Mouse (Mus musculus): ENCODE results near the gene Armc6. TPM values are rescaled to one million over a fixed set of nuclear protein-coding genes. Genes with fewer than 3 reads are reported as not detected.

Gene Armc6
- polyA plus RNA-seq, 1 experiment: 11.0 TPM

- Histone ChIP-seq H3K4me1 (ENCODE audit: control insufficient read depth, insufficient read depth, low read length) (no peaks in the 10 kb centered on the region), H3K4me3 (ENCODE audit: insufficient read depth, low read length) (no peak overlapping the region), H3K27ac (ENCODE audit: insufficient read depth, low read length) (no peak overlapping the region)
- no peak for TF ChIP-seq CTCF (IDR thresholded peaks at IDR 0.05; ENCODE audit: borderline replicate concordance, insufficient read depth, low read length)
- TF ChIP-seq POLR2A (IDR thresholded peaks at IDR 0.05; ENCODE audit: low read depth, low read length): no peak
Measured at GRCm38 (mm10) chr8:70204757-70205156, 29.5 kb downstream of the Armc6 start.

GRCm38 (mm10) chr8:70203072-70203471 lies 31.2 kb downstream of the Armc6 start:
- Histone ChIP-seq H3K4me1 (ENCODE audit: control insufficient read depth, insufficient read depth, low read length) (no peaks in the 10 kb centered on the region), H3K27ac (ENCODE audit: insufficient read depth, low read length) (no peak overlapping the region), H3K4me3 (ENCODE audit: insufficient read depth, low read length) (no peak overlapping the region)
- TF ChIP-seq POLR2A (IDR thresholded peaks at IDR 0.05; ENCODE audit: low read depth, low read length) (no peak), CTCF (IDR thresholded peaks at IDR 0.05; ENCODE audit: borderline replicate concordance, insufficient read depth, low read length) (no peak)

- no peak for TF ChIP-seq CTCF (IDR thresholded peaks at IDR 0.05; ENCODE audit: borderline replicate concordance, insufficient read depth, low read length)
- Histone ChIP-seq H3K4me1 (ENCODE audit: control insufficient read depth, insufficient read depth, low read length) (no peaks in the 10 kb centered on the region), H3K4me3 (ENCODE audit: insufficient read depth, low read length) (no peak overlapping the region), H3K27ac (ENCODE audit: insufficient read depth, low read length) (no peak overlapping the region)
Measured at GRCm38 (mm10) chr8:70201417-70201816, 32.8 kb downstream of the Armc6 start.

GRCm38 (mm10) chr8:70200098-70200681 lies 34.1 kb downstream of the Armc6 start:
- no peak for TF ChIP-seq CTCF (IDR thresholded peaks at IDR 0.05; ENCODE audit: borderline replicate concordance, insufficient read depth, low read length)
- no peak for TF ChIP-seq POLR2A (IDR thresholded peaks at IDR 0.05; ENCODE audit: low read depth, low read length)
- Histone ChIP-seq H3K4me1 (ENCODE audit: control insufficient read depth, insufficient read depth, low read length) (no peaks in the 10 kb centered on the region), H3K27ac (ENCODE audit: insufficient read depth, low read length) (no peak overlapping the region), H3K4me3 (ENCODE audit: insufficient read depth, low read length) (no peak overlapping the region)

- Histone ChIP-seq H3K27ac (ENCODE audit: insufficient read depth, low read length) (no peak overlapping the region), H3K4me3 (ENCODE audit: insufficient read depth, low read length) (no peak overlapping the region), H3K4me1 (ENCODE audit: control insufficient read depth, insufficient read depth, low read length) (no peaks in the 10 kb centered on the region)
- no peak for TF ChIP-seq CTCF (IDR thresholded peaks at IDR 0.05; ENCODE audit: borderline replicate concordance, insufficient read depth, low read length)
Measured at GRCm38 (mm10) chr8:70197603-70198002, 36.7 kb downstream of the Armc6 start.

GRCm38 (mm10) chr8:70195762-70196161 lies 38.5 kb downstream of the Armc6 start:
- no peak for TF ChIP-seq POLR2A (IDR thresholded peaks at IDR 0.05; ENCODE audit: low read depth, low read length)
- no peak for TF ChIP-seq CTCF (IDR thresholded peaks at IDR 0.05; ENCODE audit: borderline replicate concordance, insufficient read depth, low read length)
- Histone ChIP-seq H3K27ac (ENCODE audit: insufficient read depth, low read length) (no peak overlapping the region), H3K4me1 (ENCODE audit: control insufficient read depth, insufficient read depth, low read length) (no peaks in the 10 kb centered on the region), H3K4me3 (ENCODE audit: insufficient read depth, low read length) (no peak overlapping the region)

- H3K4me1 ChIP-seq (ENCODE audit: control insufficient read depth, insufficient read depth, low read length): no peaks in the 10 kb centered on the region
- no peak overlapping the region for H3K4me3 ChIP-seq (ENCODE audit: insufficient read depth, low read length)
- TF ChIP-seq CTCF (IDR thresholded peaks at IDR 0.05; ENCODE audit: borderline replicate concordance, insufficient read depth, low read length) (no peak), POLR2A (IDR thresholded peaks at IDR 0.05; ENCODE audit: low read depth, low read length) (no peak)
- no peak overlapping the region for H3K27ac ChIP-seq (ENCODE audit: insufficient read depth, low read length)
Measured at GRCm38 (mm10) chr8:70194191-70194590, 40.1 kb downstream of the Armc6 start.

GRCm38 (mm10) chr8:70193238-70193637 lies 41.0 kb downstream of the Armc6 start:
- TF ChIP-seq POLR2A (IDR thresholded peaks at IDR 0.05; ENCODE audit: low read depth, low read length): no peak
- TF ChIP-seq CTCF (IDR thresholded peaks at IDR 0.05; ENCODE audit: borderline replicate concordance, insufficient read depth, low read length): no peak

GRCm38 (mm10) chr8:70188707-70189106 lies 45.6 kb downstream of the Armc6 start:
- no peak for TF ChIP-seq CTCF (IDR thresholded peaks at IDR 0.05; ENCODE audit: borderline replicate concordance, insufficient read depth, low read length)
- no peak for TF ChIP-seq POLR2A (IDR thresholded peaks at IDR 0.05; ENCODE audit: low read depth, low read length)
- no peak overlapping the region for H3K27ac ChIP-seq (ENCODE audit: insufficient read depth, low read length)
- H3K4me3 ChIP-seq (ENCODE audit: insufficient read depth, low read length): no peak overlapping the region
- no peaks in the 10 kb centered on the region for H3K4me1 ChIP-seq (ENCODE audit: control insufficient read depth, insufficient read depth, low read length)

More at GRCm38 (mm10) chr8:70193238-70193637, 41.0 kb downstream of the Armc6 start:
- H3K27ac ChIP-seq (ENCODE audit: insufficient read depth, low read length): no peak overlapping the region
- no peak overlapping the region for H3K4me3 ChIP-seq (ENCODE audit: insufficient read depth, low read length)
- no peaks in the 10 kb centered on the region for H3K4me1 ChIP-seq (ENCODE audit: control insufficient read depth, insufficient read depth, low read length)

- Histone ChIP-seq H3K27ac (ENCODE audit: insufficient read depth, low read length) (no peak overlapping the region), H3K4me1 (ENCODE audit: control insufficient read depth, insufficient read depth, low read length) (no peaks in the 10 kb centered on the region), H3K4me3 (ENCODE audit: insufficient read depth, low read length) (no peak overlapping the region)
- TF ChIP-seq POLR2A (IDR thresholded peaks at IDR 0.05; ENCODE audit: low read depth, low read length) (no peak), CTCF (IDR thresholded peaks at IDR 0.05; ENCODE audit: borderline replicate concordance, insufficient read depth, low read length) (no peak)
Measured at GRCm38 (mm10) chr8:70183194-70183593, 51.1 kb downstream of the Armc6 start.

- H3K27ac ChIP-seq (ENCODE audit: insufficient read depth, low read length): no peak overlapping the region
- H3K4me3 ChIP-seq (ENCODE audit: insufficient read depth, low read length): no peak overlapping the region
- H3K4me1 ChIP-seq (ENCODE audit: control insufficient read depth, insufficient read depth, low read length): no peaks in the 10 kb centered on the region
- no peak for TF ChIP-seq POLR2A (IDR thresholded peaks at IDR 0.05; ENCODE audit: low read depth, low read length)
- no peak for TF ChIP-seq CTCF (IDR thresholded peaks at IDR 0.05; ENCODE audit: borderline replicate concordance, insufficient read depth, low read length)
Measured at GRCm38 (mm10) chr8:70181903-70182252, 52.4 kb downstream of the Armc6 start.
